In genomic region chr11:24049226-24050031, GRCm38 (mm10) we compare ENCODE assay signal across 8 mouse cellular contexts. TPM values are rescaled to one million over a fixed set of nuclear protein-coding genes. Genes with fewer than 3 reads are reported as not detected.
A peak's percentile ranks its signal among the peaks of the same experiment; 100 is the strongest.
DNase-seq lines count a peak whose midpoint lies in the region; ATAC-seq and TF ChIP-seq lines count a peak whose summit lies in the region.

No protein-coding gene starts in this region.

- DNase-seq in CD4-positive, CD25-positive, alpha-beta regulatory T cell, adult 2 months (ENCODE audit: low read depth, low spot score) = peak; percentile 76
- DNase-seq in heart, adult 2 months = peak; percentile 64 to 83
- peak; percentile 60 for DNase-seq in kidney, adult 9 months
- DNase-seq in limb, embryonic 14.5 days (ENCODE audit: low spot score) = peak; percentile 65
- peak; percentile 65 for DNase-seq in midbrain, postnatal 0 days (ENCODE audit: low spot score)
- DNase-seq in spleen, postnatal 14 days (ENCODE audit: low spot score in 2 of 2) = peak; percentile 64 to 81

- no peaks in the 10 kb centered on the region for H3K9me3 ChIP-seq in embryonic facial prominence, embryonic 12.5 days
- H3K9me3 ChIP-seq in limb, embryonic 14.5 days (ENCODE audit: control insufficient read depth, low read length) = no peaks in the 10 kb centered on the region
- no peaks in the 10 kb centered on the region for H3K9me3 ChIP-seq in midbrain, postnatal 0 days (ENCODE audit: low read length)

- H3K27me3 ChIP-seq in embryonic facial prominence, embryonic 12.5 days = no peaks in the 10 kb centered on the region
- H3K27me3 ChIP-seq in heart, adult 2 months (ENCODE audit: control insufficient read depth, insufficient read depth, low read length) = peaks cover 3% of the 10 kb centered on the region; the same call in 1 of the 2 replicates
- H3K27me3 ChIP-seq in limb, embryonic 14.5 days (ENCODE audit: control insufficient read depth, insufficient read depth, low read length) = no peaks in the 10 kb centered on the region
- no peaks in the 10 kb centered on the region for H3K27me3 ChIP-seq in midbrain, postnatal 0 days (ENCODE audit: insufficient read depth, low read length)

- peak overlapping the region; percentile 60 for H3K9ac ChIP-seq in embryonic facial prominence, embryonic 12.5 days
- peak overlapping the region; percentile 51 for H3K9ac ChIP-seq in heart, adult 2 months (ENCODE audit: low read depth, low read length)
- peak overlapping the region; percentile 71 for H3K9ac ChIP-seq in limb, embryonic 14.5 days (ENCODE audit: low read depth, low read length, severe bottlenecking)
- peak overlapping the region; percentile 51 for H3K9ac ChIP-seq in midbrain, postnatal 0 days (replicated peaks; ENCODE audit: low read length, poor library complexity, severe bottlenecking)

- 4% methylated on average over 28 of the region's 28 CpGs for WGBS in embryonic facial prominence, embryonic 12.5 days
- WGBS in heart, adult 2 months = 8% methylated on average over 28 of the region's 28 CpGs
- WGBS in limb, embryonic 14.5 days = 4% methylated on average over 26 of the region's 28 CpGs
- WGBS in midbrain, postnatal 0 days = 4% methylated on average over 28 of the region's 28 CpGs

- TF ChIP-seq EP300 in heart, adult 2 months (IDR thresholded peaks at IDR 0.05; ENCODE audit: insufficient read depth, low read depth, low read length) = 0 out of 2 replicates have a peak, but pooled peaks have one; percentile 47

- no peak overlapping the region for H3K27ac ChIP-seq in embryonic facial prominence, embryonic 12.5 days
- H3K27ac ChIP-seq in heart, adult 2 months = no peak overlapping the region
- no peak overlapping the region for H3K27ac ChIP-seq in limb, embryonic 14.5 days (replicated peaks; ENCODE audit: low read depth, low read length)
- H3K27ac ChIP-seq in midbrain, postnatal 0 days (ENCODE audit: low read depth, low read length) = no peak overlapping the region

- TF ChIP-seq CTCF in heart, adult 2 months (IDR thresholded peaks at IDR 0.05) = no peak
- peak; percentile 100 for TF ChIP-seq CTCF in midbrain, postnatal 0 days (IDR thresholded peaks at IDR 0.05)

- no peak for ATAC-seq in CD4-positive, CD25-positive, alpha-beta regulatory T cell, adult 4 months
- ATAC-seq in embryonic facial prominence, embryonic 12.5 days (ENCODE audit: insufficient number of reproducible peaks, insufficient read depth, low FRiP score, low TSS enrichment) = peak; percentile 88
- ATAC-seq in limb, embryonic 14.5 days (ENCODE audit: low FRiP score, low read depth) = peak; percentile 81
- ATAC-seq in midbrain, postnatal 0 days (ENCODE audit: low FRiP score) = peak; percentile 83

- no peaks in the 10 kb centered on the region for H3K4me1 ChIP-seq in embryonic facial prominence, embryonic 12.5 days
- no peaks in the 10 kb centered on the region for H3K4me1 ChIP-seq in heart, adult 2 months (ENCODE audit: control insufficient read depth, insufficient read depth, low read length)
- peaks cover 6% of the 10 kb centered on the region for H3K4me1 ChIP-seq in limb, embryonic 14.5 days (ENCODE audit: control insufficient read depth, insufficient read depth, low read length)
- no peaks in the 10 kb centered on the region for H3K4me1 ChIP-seq in midbrain, postnatal 0 days (ENCODE audit: insufficient read depth, low read length)

- peak overlapping the region; percentile 40 for H3K4me3 ChIP-seq in embryonic facial prominence, embryonic 12.5 days
- H3K4me3 ChIP-seq in heart, adult 2 months = peak overlapping the region; percentile 38; the same call in 1 of the 2 replicates
- peak overlapping the region; percentile 50 for H3K4me3 ChIP-seq in limb, embryonic 14.5 days (replicated peaks; ENCODE audit: low read length)
- H3K4me3 ChIP-seq in midbrain, postnatal 0 days (ENCODE audit: low read depth, low read length) = peak overlapping the region; percentile 50

- no peaks in the 10 kb centered on the region for H3K36me3 ChIP-seq in embryonic facial prominence, embryonic 12.5 days
- H3K36me3 ChIP-seq in heart, adult 2 months (ENCODE audit: control insufficient read depth, insufficient read depth, low read length) = no peaks in the 10 kb centered on the region
- H3K36me3 ChIP-seq in limb, embryonic 14.5 days (ENCODE audit: control insufficient read depth, insufficient read depth, low read length) = no peaks in the 10 kb centered on the region
- no peaks in the 10 kb centered on the region for H3K36me3 ChIP-seq in midbrain, postnatal 0 days (ENCODE audit: insufficient read depth, low read length)

- H3K79me2 ChIP-seq in heart, adult 2 months (replicated peaks; ENCODE audit: control insufficient read depth, insufficient read depth, low read length) = no peaks in the 10 kb centered on the region

- TF ChIP-seq POLR2A in heart, adult 2 months (IDR thresholded peaks at IDR 0.05; ENCODE audit: insufficient read depth, low read depth, low read length) = no peak
- 0 out of 2 replicates have a peak, but pooled peaks have one; percentile 40 for TF ChIP-seq POLR2A in limb, embryonic 14.5 days (IDR thresholded peaks at IDR 0.05; ENCODE audit: borderline replicate concordance, extremely low read depth, insufficient read depth, insufficient read length)

- intact Hi-C loops in heart, adult 2 months (cut with DNase I) = no loop called here

- peak overlapping the region; percentile 52 for H3K4me2 ChIP-seq in embryonic facial prominence, embryonic 12.5 days (replicated peaks)
- H3K4me2 ChIP-seq in limb, embryonic 14.5 days (replicated peaks; ENCODE audit: low read depth, low read length, severe bottlenecking) = peak overlapping the region; percentile 63
- peak overlapping the region; percentile 68 for H3K4me2 ChIP-seq in midbrain, postnatal 0 days (ENCODE audit: low read depth, low read length, poor library complexity, severe bottlenecking)

RNA-seq across cellular contexts. Expression of gene A830031A19Rik, which starts 25.4 kb away (rescaled TPM):
- not detected for polyA plus RNA-seq in CD4-positive, CD25-positive, alpha-beta regulatory T cell, adult 4 months (2017; shearing (Covaris generic))
- not detected in 2 replicates for polyA plus RNA-seq in embryonic facial prominence, embryonic 12.5 days (2016; fragmentation: Nextera tagmentation; extraction: Ambion mirVana)
- not detected for total RNA-seq in heart, adult 2 months (2021)
- not detected in 2 replicates for polyA plus RNA-seq in heart, adult 2 months (2012; rRNA removed)
- 0.19 TPM in 1 of 2 replicates, not detected in the other for polyA plus RNA-seq in limb, embryonic 14.5 days (2012; rRNA removed)
- polyA plus RNA-seq in limb, embryonic 14.5 days (2014; fragmentation: Nextera tagmentation; extraction: Ambion mirVana) = not detected in 2 replicates
- not detected in 2 replicates for total RNA-seq in midbrain, postnatal 0 days (2014; rRNA removed)
- 0.38 TPM in 1 of 2 replicates, not detected in the other for polyA plus RNA-seq in midbrain, postnatal 0 days (2015; fragmentation: Nextera tagmentation; extraction: Ambion mirVana)

RNA-seq across cellular contexts. Expression of gene Bcl11a, which starts 28.4 kb away (rescaled TPM):
- under 1 TPM; 0.23 to 0.79 TPM for polyA plus RNA-seq in CD4-positive, CD25-positive, alpha-beta regulatory T cell, adult 4 months (2017; shearing (Covaris generic))
- polyA plus RNA-seq in embryonic facial prominence, embryonic 12.5 days (2016; fragmentation: Nextera tagmentation; extraction: Ambion mirVana) = 80.5 and 86.3 TPM in 2 replicates
- 1 to 10 TPM; 2.4 to 4.2 TPM for total RNA-seq in heart, adult 2 months (2021)
- polyA plus RNA-seq in heart, adult 2 months (2012; rRNA removed) = 1.1 and 1.7 TPM in 2 replicates
- polyA plus RNA-seq in limb, embryonic 14.5 days (2012; rRNA removed) = 33.8 and 38.2 TPM in 2 replicates
- polyA plus RNA-seq in limb, embryonic 14.5 days (2014; fragmentation: Nextera tagmentation; extraction: Ambion mirVana) = 61.7 and 74.9 TPM in 2 replicates
- 40.9 and 44.6 TPM in 2 replicates for total RNA-seq in midbrain, postnatal 0 days (2014; rRNA removed)
- 80.9 and 85.4 TPM in 2 replicates for polyA plus RNA-seq in midbrain, postnatal 0 days (2015; fragmentation: Nextera tagmentation; extraction: Ambion mirVana)

Comparison
In these comparisons a context has a peak if more than half of its experiments do, and no peak if none do; other contexts are left out.
1. RNA of gene Bcl11a, which starts 28.4 kb away (polyA plus RNA-seq): 80.9 to 85.4 TPM in midbrain, postnatal 0 days, 80.5 to 86.3 TPM in embryonic facial prominence, embryonic 12.5 days and 33.8 to 74.9 TPM in limb, embryonic 14.5 days; 1.1 to 1.7 TPM in heart, adult 2 months and 0.23 to 0.79 TPM in CD4-positive, CD25-positive, alpha-beta regulatory T cell, adult 4 months; every median in the first group is over 10 times any median in the second.
2. Peak in every context shown above with its lines, with median percentiles within 50 percentile points of each other: DNase-seq, H3K4me2 ChIP-seq, H3K4me3 ChIP-seq and H3K9ac ChIP-seq.